Mouse (Mus musculus) layer of hippocampus, postnatal 25 days (tissue): ENCODE results near the gene Dscaml1. TPM values are rescaled to one million over a fixed set of nuclear protein-coding genes. Genes with fewer than 3 reads are reported as not detected.

Source experiments
- DNase-seq, 2 experiments: peaks; one replicate each; pipeline ENCODE4 v3.0.0; 2022; ENCODE audit warnings: mixed read lengths in 2 of 2, low spot score in 1 of 2; ENCODE audit errors: extremely low spot score in 1 of 2
- total RNA-seq, 2 experiments: library from RNA; stranded (reverse); gene quantifications; 2 replicates each; pipeline ENCODE4 v1.2.3; 2021

Dscaml1 gene
- total RNA-seq, 2 experiments from 2014 or later = 74.4 to 96.5 TPM

GRCm38 (mm10) chr9:45501295-45501927 is 75.0 kb downstream of the Dscaml1 start:
- DNase-seq = no peak

GRCm38 (mm10) chr9:45501963-45502641 is 75.7 kb downstream of the Dscaml1 start:
- DNase-seq = no peak

DNA sequence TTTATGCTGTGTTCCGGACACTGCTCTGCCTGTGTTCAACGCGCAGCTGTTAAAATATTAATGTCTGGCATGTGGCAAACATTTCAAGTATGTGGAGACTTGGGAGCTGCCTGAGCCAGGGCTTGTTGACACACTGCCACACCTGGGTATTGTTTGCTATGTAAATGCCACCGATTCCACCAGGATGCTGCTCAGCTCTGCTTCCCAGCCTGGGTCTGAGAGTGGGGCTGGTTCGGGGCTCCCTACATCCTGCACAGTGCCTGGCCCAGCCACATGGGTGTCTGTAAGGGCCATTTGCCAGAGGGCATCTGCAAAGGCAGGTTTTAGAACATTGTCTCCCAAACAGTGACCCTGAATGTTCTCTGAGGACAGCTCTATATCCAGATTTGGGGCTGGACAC is 78.5 kb downstream of the Dscaml1 start:
- DNase-seq = no peak

- no peak for DNase-seq
Measured at GRCm38 (mm10) chr9:45505487-45505939, 79.1 kb downstream of the Dscaml1 start.

DNA sequence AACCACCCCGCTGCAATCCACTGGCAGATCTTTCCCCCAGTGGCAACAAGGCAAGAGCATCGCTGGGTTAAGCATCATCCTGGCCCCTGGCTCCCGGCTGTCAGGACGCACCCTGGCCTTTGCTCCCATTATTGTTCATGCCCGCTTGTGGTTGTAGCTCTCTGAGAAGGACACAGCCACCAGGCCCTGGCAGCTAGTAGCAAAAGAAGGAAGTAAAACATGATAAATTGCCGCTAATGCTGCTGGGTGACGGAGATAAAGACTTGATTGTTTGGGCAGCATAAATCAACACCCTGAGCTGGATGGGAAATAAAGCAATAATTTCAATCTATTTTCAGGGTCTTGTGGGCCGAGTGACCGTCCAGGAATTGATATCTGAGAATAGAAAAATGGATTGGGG is 81.1 kb downstream of the Dscaml1 start:
- DNase-seq = no peak

DNA sequence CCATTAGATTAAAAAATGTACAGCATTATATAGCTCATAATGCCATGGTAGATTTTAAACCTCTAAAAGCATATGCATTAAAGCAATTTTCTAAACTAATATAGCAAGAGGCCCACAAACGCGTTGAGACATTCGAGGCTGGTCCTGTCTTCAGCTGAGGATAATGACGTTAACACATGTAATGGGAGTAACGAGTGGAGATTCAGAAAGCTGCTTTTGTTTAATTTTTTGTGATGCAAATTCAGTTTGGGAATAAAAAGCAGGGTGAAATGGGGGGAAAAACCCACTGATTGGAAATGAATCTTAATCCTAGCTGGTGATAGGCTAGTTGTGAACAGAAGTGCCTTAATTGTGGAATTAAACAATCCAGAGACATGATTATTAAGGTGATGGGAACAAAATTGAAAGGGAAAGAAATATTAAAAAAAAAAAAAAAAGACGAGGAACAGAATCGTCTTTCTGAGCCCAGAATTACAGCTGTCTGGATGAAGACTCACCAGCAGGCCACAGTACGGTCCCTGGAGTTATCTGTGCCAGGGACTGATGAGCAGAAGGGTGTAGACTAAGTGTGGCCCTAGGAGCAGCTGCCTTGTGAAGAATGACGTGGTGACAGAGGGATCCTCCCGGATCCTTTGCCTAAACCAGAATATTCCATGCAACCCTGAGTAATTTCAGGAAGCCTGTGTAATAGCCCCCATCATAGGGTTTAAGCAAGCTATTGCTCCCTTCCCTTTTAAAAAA is 84.5 kb downstream of the Dscaml1 start:
- no peak for DNase-seq

GRCm38 (mm10) chr9:45517993-45518705 is 91.7 kb downstream of the Dscaml1 start:
- no peak for DNase-seq

DNA sequence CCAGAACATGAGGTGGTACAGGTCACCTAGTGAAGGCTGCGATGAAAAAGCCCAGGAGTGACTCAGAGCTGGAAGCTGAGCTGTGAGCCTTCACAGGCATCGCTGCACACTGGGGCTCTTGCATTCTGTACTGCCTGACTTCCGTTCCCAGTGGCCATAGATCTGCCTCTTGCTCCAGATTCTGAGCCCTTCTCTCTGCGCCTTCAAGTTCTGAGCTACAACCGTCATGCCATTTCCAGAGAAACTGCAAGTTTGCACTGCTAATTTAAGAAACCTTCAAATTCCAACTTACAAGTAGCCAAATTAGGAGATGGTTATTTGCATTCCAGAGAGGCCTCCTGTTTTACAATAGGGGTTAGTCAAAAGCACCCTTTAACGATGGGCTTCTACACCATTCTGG is 93.4 kb downstream of the Dscaml1 start:
- no peak for DNase-seq

GRCm38 (mm10) chr9:45522866-45523265 is 96.4 kb downstream of the Dscaml1 start:
- DNase-seq = no peak

DNA sequence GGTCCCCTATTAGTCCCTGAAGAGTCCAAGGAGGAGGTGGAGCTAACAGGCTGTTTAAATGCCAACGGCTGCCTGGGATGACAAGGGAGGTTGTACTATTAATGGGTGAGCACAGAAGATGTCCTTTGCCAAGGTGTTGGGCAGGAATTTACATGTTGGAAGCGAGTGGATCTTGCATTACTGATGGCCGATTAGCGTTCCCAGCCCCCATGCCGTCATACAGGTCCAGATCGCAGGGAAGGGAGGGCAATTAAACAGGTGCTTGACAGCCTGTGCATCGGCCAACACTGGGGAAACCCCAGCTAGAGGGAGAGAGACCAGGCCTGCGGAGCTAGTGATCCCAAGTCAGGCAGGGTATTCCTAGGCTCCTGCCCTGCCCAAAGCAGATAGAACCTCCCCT is 98.1 kb downstream of the Dscaml1 start:
- DNase-seq = no peak

GRCm38 (mm10) chr9:45533253-45533652 is 106.8 kb downstream of the Dscaml1 start:
- DNase-seq = no peak

DNA sequence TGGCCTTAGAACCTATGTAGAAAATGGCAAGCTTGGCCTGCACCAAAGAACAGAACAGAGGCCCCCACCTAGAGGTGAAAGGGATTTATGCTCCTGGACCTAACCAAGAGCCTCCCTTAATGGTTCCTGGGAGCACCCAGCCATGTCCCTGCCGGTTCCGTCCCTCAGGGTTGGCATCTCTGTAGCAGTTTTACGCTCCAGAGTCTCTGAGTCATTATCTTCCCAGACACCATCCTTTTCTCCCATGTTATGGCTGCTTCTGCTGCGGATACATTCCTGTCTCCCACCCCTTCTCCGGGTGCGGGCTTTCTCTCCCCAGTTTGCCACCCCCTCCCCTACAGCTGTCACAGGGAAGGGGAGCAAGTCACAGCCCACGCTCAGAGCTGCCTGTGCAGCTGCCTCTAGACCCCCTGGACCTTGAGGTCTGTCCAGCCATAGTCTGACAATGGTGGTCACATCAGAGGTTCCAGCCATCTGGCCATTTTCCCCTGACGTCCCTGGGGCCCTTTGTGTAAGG is 108.1 kb downstream of the Dscaml1 start:
- DNase-seq = no peak

- no peak for DNase-seq
Measured at GRCm38 (mm10) chr9:45537649-45538048, 111.2 kb downstream of the Dscaml1 start.

- no peak for DNase-seq
Measured at GRCm38 (mm10) chr9:45539265-45540044, 113.0 kb downstream of the Dscaml1 start.

DNA sequence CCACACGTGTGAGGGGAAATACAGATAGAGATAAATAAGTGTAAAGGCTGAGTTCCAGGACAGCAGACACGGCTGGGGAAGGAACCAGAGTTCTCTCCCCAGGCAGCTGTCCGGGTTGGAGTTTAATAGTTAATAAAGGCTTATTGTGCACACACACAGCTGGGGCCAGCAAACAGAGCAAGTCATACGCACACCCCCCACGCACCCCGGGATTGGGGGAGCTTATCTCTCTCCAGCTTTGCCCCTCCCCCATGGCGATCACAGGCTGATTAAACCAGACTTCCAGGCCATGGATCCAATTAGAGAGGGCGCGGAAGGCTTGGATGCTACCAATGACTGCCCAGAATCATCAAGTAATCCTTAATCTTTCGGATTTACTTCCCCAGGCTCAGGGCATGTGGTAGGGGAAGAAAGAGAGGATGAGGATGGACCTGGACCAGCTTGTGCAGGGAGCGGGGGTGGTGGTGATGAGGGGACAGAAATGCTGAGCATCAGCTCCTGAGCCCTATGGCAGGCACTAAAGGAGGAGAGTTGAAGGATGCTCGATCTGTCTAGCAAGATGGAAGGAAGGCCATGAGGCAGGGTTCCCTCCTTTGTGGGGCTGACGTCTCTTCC is 119.7 kb downstream of the Dscaml1 start:
- DNase-seq = peak in 1 of 2 experiments; percentile 54

GRCm38 (mm10) chr9:45546902-45547578 is 120.6 kb downstream of the Dscaml1 start:
- DNase-seq = no peak

DNA sequence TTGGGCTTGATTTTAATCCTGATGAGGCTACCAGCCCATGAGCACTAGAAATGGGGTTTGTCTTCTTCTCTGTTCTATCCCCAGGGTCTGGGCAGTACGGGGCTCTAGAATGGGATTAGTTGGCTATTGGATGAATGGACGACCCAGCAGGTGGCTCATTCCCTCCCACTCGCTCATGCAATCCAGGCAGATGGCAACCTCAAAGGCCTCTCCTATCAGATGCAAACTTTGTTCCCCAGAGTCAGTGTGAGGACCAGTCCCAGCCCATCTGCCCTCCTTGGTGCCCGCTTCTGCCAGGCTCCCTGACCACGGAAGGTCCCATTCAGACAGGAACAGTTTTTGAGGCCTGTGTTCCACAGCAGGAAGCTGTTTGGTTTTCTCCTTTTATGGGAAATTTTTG is 123.4 kb downstream of the Dscaml1 start:
- DNase-seq = no peak

GRCm38 (mm10) chr9:45550210-45550609 is 123.8 kb downstream of the Dscaml1 start:
- DNase-seq = no peak

GRCm38 (mm10) chr9:45550662-45551061 is 124.2 kb downstream of the Dscaml1 start:
- DNase-seq = no peak
